Mouse (Mus musculus) lung, postnatal 4 days (tissue): Measurements from ENCODE around the gene Olfr395.
"Not testable (repeated sequence)": the region's sequence is repeated elsewhere in the genome, so short reads cannot be mapped to it uniquely, and the experiment has no call there.

Experiments used
- DNase-seq, 2 experiments: peaks; one replicate each; pipeline ENCODE4 v3.0.0; 2021

Olfr395 gene

GRCm38 (mm10) chr11:73909199-73909598 is at the start of gene Olfr395:
Gene Olfr395, minus strand, starts transcription at chr11:73909299.
- DNase-seq = not testable (repeated sequence)

- no peak for DNase-seq
Observed at GRCm38 (mm10) chr11:73936377-73936776, 27.3 kb upstream of the Olfr395 start, which contains the start of gene Olfr23. Gene Olfr23, plus strand, starts transcription at chr11:73936677.

- DNase-seq = no peak
Observed at GRCm38 (mm10) chr11:73890671-73891070, 18.4 kb downstream of the Olfr395 start, which contains the start of gene Olfr394. Gene Olfr394, minus strand, starts transcription at chr11:73890771.
